Mouse (Mus musculus) heart, postnatal 25 days (tissue): ENCODE data around the gene Lrrc47. TPM values are rescaled to one million over a fixed set of nuclear protein-coding genes. Genes with fewer than 3 reads are reported as not detected.

Experiments used
- total RNA-seq, 2 experiments: library from RNA; stranded (reverse); gene quantifications; 2 replicates each; pipeline ENCODE4 v1.2.3; 2021

Gene Lrrc47
- total RNA-seq, 2 experiments from 2014 or later: 28.3 to 30.2 TPM

Other genes with a start within 250 kb of the Lrrc47 start
- 10 to 100 TPM; 13.4 to 14.2 TPM for gene A430005L14Rik, start 54.5 kb upstream of the Lrrc47 start, total RNA-seq
- gene Dffb, start 36.6 kb upstream of the Lrrc47 start, total RNA-seq: 1 to 10 TPM; 2.5 to 3.7 TPM
- gene Cep104, start 36.5 kb upstream of the Lrrc47 start, total RNA-seq: 10 to 100 TPM; 26.0 to 27.9 TPM
- 1 to 10 TPM; 5.8 to 5.9 TPM for gene Smim1, start 14.5 kb downstream of the Lrrc47 start, total RNA-seq
- gene Ccdc27, start 30.9 kb downstream of the Lrrc47 start, total RNA-seq: not detected
- not detected for gene Trp73, start 128.5 kb downstream of the Lrrc47 start, total RNA-seq
- gene Wrap73, start 130.6 kb downstream of the Lrrc47 start, total RNA-seq: 10 to 100 TPM; 10.9 to 11.6 TPM
- gene Tprgl, start 148.9 kb downstream of the Lrrc47 start, total RNA-seq: 100 to 1,000 TPM; 118 to 124 TPM
- 1 to 10 TPM; 7.4 to 8.9 TPM for gene Megf6, start 159.0 kb downstream of the Lrrc47 start, total RNA-seq